Mouse (Mus musculus) adrenal gland, postnatal 14 days (tissue): ENCODE data around the gene Swt1. TPM values are rescaled to one million over a fixed set of nuclear protein-coding genes. Genes with fewer than 3 reads are reported as not detected.
"Not testable (repeated sequence)": the region's sequence is repeated elsewhere in the genome, so short reads cannot be mapped to it uniquely, and the experiment has no call there.

Source experiments
- DNase-seq: peaks from one replicate; pipeline ENCODE4 v3.0.0; 2021; ENCODE audit warnings: mixed read lengths
- long read RNA-seq, 2 experiments: library from polyadenylated mRNA; stranded (forward); transcript quantifications; one replicate each; pipeline ENCODE4 v2.0.0; 2021
- total RNA-seq: library from RNA; stranded (reverse); gene quantifications from 2 replicates; pipeline ENCODE4 v1.2.3, GENCODE M21; 2021

Gene Swt1
- total RNA-seq: 20.2 and 24.4 TPM in 2 replicates
- long read RNA-seq, experiment 1, transcript Swt1-201 (20 exons, 3,688 nt): major isoform, 16 of 22 reads
- long read RNA-seq, experiment 1, partial matches to known transcripts: 3 of 22 reads
- long read RNA-seq, experiment 1, other reads (novel, unspliced or antisense): 3 of 22 reads
- long read RNA-seq, experiment 2, transcript Swt1-201 (20 exons, 3,688 nt): major isoform, 9 of 19 reads
- long read RNA-seq, experiment 2, partial matches to known transcripts: 6 of 19 reads
- long read RNA-seq, experiment 2, other reads (novel, unspliced or antisense): 4 of 19 reads

DNA sequence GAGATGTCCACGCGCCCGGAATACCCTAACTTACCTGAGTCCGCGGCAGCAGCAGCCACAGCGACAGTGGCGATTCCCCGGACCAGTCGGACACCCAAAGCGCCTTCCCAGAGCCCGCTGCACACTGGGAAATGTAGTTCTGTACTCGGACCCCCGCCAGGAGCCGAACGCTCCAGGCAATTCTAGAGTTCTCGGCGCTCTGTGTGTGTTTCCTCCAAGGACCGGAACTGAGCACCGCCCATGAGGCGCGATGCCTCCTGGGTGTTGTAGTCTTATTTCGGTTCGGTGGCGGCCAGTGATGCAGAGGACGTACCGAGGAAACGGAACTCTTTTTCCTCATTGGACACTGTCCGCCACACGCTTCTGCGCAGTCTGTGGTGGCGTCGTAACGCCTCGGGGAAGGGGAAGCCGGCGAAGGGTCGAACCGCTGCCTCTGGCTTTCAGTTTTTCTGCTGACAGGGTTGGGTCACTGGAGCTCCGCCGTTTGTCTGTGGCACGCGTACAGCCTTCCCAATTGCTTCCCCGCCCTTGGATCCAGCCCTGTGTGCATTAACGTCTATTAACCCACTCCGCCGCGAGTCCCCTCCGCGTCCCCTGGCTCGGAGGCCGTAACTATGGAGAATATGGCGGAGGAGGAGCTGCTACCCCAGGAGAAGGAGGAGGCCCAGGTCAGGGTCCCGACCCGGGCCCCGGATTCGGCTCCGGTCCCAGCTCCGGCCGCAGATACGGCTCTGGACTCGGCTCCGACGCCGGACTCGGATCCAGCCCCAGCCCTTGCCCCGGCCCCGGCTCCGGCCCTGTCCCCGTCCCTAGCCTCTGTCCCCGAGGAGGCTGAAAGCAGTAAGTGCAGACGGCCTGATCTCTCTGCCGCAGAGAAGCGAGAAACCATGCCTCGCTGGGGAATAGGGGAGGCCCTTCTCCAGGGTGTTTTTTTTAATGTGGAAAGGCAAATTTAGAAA, at the start of gene Swt1, which contains the start of gene Trmt1l:
Gene Swt1, minus strand, starts transcription at position 193 of the 959 bp plus-strand sequence.
Gene Trmt1l, plus strand, starts transcription at position 280 of the 959 bp plus-strand sequence.
- peak; percentile 97 for DNase-seq

DNA sequence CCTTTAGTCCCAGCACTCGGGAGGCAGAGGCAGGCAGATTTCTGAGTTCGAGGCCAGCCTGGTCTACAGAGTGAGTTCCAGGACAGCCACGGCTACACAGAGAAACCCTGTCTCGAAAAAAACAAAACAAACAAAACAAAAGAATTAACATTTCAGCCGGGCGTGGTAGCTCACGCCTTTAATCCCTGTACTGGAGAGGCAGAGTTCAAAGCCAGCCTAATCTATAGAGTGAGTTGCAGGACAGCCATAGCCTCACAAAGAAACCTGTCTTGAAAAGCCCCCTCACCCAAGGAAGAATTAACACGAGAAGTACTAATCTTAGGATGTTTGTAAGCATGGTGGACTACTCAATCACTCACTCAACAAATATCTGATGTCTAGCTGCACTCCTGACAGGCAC, 44.1 kb upstream of the Swt1 start:
- not testable (repeated sequence) for DNase-seq

DNA sequence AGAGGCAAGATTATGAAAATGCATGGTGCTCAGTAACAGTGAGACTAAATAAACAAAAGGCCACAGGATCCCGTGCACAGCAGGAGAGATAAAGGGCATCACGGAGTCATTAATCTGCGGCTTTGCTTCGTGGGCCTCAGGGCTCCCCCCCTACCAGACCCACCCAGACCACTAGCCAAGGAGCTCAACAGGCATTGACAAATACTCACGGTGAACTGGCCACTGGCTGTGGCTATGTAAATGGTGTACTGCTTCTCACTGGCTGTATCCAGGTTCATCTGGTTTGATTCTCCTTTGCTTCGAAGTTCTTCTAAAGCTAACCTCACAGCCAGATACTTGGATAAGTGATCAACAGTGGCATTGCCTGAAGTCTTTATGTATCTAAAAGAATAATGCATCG, 43.2 kb upstream of the Swt1 start:
- DNase-seq: no peak

DNA sequence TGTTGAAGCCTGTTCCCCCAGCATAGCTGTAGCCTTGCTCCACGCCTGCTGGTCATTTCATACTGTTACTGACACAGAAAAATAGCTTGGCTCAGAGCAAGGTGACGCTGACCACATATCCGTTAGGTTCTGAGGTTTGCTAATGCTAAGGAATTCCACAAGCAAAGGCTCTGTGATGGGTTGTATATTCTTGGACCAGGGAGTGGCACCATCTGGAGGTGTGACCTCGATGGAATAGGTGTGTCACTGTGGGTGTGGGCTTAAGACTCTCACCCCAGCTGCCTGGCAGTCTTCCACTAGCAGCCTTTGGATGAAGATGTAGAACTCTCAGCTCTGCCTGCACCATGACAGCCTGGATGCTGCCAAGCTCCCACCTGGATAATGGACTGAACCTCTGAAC, 38.3 kb upstream of the Swt1 start:
- no peak for DNase-seq

DNA sequence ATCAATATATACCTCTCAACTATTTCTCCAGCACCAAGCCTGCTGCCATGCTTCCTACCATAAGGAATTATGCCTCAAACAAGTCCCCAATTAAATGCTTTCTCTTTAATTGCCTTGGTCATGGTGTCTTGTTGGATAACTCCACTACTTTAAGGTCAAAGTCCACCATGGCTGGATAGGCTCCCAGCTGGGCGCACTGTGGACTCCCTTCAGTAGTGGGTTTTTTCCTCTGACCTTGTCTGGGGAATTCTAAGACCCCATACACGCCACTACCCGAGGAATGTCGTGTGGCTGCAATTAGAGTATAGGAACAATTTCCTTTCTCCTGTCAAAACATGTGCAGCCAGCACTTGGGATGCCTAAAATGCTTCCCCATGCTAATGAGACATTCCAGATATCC, 36.7 kb upstream of the Swt1 start:
- DNase-seq: no peak

DNA sequence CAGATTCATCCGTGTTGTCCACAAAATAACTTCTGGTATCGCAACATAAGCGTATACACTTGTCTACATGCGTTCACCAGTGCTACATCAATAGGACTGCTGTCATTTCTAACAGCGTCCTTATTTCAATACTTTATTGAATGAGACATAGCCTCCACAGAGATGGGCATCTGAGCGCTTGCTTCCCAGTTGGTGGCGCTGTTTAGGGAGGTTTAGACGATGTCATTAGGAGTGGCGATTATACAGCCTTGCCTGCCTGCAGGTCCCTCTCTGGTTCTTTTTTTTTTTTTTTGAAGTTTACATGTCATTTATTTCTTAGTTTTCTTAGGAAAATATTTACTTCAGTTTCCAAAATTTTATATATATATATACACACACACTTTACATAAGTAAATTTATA, 33.0 kb upstream of the Swt1 start:
- DNase-seq: peak; percentile 37

DNA sequence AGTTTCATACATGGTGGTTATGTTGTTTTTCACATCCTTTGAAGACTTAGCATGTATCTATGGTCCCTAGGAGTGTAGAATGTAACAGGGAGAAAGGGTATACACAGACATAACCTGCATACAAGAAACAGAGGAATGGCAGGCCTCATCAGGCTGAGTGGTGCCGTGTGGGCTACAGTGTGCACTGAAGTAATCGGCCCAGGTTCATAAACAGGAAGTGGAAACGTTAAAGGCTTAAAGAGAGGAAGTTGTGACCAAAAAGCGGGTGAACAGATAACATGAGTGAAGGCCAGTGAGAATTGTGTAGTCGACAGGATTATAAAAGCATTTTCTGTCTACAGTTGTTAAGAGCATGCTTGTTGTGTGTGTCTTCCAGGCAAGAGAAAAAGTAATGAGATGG, 28.8 kb upstream of the Swt1 start:
- no peak for DNase-seq

DNA sequence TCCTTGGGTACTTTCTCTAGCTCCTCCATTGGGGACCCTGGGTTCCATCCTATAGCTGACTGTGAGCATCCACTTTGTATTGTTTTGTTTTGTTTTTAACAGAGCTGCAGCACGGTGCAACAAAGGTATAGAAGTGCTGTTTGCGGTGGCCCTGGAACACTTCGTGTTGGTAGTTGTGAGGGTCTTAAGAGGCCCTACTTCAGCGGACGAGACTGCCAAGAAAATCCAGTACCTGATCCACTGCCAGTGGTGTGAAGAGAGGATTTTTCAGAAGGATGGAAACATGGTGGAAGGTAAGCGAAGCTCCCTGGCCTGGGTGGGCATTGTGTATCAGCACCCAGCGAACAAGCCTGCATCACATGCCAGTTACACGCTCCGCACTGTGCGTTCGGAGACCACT, 23.7 kb upstream of the Swt1 start:
- no peak for DNase-seq

DNA sequence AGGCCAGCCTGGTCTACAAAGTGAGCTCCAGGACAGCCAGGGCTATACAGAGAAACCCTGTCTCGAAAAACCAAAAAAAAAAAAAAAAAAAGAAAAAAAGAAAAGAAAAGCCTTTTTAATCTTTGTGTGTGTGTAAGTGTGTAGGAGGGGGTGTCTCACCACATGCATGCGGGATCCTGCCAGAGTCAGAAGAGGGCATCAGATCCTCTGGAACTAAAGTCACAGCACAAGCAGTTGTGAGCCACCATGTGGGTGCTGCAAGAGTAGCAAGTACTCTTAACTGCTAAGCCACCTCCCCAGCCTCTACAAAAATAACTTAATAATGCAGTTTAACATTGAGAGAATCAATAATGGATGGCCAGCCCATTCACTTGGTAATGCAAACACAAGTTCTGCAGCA, 22.6 kb upstream of the Swt1 start:
- DNase-seq: no peak

DNA sequence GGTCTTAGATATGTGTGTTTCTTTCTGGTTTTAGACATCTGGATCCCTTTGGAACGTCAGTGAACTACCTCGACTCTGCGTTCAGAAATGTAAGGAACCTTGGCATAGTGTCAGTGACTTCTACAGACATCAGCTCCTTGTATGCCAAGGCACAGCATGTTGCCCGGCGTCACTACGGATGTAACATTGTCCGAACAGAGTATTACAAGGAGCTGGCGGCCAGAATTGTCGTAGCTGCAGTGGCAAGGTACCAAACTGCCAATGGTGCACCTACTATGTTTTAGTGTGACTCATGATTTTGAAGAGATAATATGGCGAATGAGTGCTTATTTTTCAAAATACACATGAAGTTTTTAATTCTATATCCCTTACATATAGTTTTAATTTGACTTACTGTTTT, 21.6 kb upstream of the Swt1 start:
- DNase-seq: no peak

DNA sequence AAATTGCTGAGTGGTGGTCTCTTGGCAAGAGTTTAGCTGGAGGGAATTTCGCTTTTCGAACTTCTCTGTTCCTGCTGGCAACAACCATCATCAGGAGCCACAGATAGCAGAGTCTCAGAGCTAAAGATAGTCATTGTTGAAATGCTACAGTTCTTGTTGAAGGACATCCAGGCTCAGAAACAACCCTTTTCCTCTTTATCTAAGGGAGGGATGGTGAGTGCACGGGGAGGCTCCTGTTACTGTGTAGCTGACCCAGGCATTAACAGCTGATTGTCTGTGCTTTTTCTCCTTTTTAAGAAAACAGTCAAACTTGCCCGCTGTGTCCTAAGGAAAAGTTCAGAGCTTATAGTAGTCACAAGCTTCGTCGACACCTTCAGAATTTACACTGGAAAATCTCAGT, 7.2 kb upstream of the Swt1 start:
- no peak for DNase-seq

DNA sequence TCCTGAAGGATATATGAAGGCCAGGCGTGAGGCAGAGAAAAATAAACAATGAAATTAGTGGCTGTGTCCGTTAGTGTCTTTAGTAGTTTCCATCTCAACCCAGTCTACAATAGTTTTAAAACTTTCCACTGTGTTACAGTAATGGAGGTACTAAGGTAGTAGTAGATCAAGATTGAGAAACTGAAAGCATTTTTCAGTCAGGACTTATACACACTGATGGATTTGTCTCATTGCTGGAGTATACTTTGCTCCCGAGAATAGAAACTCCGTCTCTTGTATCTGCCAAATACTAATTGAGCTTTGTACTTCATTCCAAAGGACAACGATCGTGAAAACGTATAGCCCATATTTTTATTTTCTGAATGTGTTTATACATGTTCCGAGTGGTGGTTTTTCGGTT, 1.1 kb upstream of the Swt1 start:
- no peak for DNase-seq

DNA sequence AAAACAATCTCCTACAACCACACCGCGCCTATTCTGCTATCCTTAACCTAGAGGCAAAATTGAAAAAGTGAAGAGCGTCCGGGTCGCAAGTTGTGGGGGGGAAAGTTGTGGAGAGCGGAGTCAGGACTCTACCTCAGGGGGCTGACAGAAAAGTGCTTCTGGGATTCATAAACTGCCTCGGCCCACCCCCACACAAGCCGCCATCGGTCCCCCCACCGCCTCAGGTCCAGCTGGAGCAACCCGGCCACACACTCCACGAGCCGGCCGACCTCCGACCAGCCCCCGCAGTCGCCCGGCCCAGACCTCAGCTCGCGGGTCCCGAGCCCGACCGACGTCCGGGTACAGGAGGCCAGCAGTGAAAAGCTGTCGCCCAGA, 380 bp downstream of the Swt1 start:
- no peak for DNase-seq

DNA sequence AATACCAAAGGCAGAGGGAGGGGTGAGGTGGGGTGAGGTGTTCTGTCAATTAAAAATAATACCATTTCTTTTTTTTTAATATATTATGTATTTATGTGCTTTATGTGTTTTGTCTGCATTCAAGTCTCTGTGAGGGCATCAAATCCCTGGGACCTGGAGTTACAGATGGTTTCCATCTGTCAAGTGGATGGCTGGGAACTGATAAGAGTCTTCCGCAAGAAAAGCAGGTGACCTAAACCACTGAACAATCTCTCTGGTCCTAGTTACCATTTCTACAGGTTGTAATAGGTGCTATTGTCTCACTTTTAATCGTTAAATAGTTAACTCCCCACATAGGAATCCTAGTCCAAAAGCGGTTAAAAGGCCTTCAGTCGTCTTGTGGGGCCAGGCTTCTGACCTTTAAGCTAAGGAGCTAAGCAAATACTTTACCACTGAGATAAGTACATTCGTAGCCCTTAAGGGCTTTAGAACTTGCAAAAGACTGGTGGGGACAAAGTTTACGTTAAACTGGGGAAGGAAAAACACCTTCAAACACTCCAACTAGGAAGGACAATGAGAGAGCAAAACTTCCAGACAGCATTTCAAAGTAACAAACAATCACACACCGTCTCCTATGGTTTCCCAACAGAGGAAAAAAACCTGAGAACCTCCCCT, 1.2 kb downstream of the Swt1 start:
- DNase-seq: no peak

DNA sequence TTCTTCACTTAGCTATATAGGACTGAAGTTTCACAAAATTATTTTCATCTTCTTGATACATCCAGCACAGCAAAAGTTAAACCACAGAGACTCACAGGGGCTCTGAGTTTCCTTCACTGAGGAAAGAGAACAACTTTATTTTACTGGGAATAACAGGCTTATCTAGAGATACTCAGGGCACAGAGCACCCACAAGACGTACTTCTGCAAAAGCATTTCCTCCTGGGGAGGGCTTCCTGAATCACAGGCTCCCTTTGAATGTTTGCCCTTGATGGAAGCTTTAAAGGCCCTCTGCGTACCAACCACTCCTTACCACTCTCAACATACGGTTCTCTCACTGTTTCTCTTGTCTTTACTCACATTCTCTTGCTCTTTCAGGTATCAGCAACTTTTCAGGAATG, 6.1 kb downstream of the Swt1 start:
- no peak for DNase-seq

DNA sequence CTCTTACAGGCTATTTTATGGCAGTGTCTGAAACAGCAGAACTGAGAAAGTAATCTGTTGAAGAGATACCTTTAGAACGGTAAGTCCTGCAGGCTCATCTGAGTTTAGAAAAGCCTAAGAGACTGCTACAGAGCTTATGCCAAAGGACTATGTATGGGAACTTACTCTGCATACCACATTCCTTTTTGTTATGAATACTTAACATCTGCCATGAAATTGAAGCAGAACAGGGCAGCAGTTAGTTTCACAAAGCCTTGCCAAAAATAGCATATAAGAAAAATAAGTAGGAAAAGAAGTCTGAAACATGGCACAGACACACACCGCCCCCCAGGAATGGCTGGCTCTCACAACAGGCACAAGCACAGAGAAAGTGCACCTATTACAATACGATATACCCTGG, 18.4 kb downstream of the Swt1 start:
- no peak for DNase-seq

DNA sequence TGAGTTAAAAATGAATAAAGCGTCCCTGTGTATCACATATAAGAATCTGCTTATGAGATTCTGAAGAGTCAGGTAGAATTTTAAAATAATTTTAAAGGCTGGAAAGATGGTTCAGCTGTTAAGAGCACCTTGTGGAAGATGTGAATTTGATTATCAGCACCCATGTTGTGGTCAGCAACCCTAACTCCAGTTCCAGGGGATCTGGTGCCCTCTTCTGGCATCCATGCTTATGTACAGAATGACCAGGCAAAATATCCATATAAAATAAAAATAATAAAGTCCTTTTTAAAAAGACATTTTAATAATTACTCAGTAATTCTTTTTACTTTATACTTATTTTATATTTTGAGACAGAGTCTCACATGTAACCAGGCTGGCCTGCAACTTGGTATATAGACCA, 38.2 kb downstream of the Swt1 start:
- DNase-seq: peak; percentile 62

DNA sequence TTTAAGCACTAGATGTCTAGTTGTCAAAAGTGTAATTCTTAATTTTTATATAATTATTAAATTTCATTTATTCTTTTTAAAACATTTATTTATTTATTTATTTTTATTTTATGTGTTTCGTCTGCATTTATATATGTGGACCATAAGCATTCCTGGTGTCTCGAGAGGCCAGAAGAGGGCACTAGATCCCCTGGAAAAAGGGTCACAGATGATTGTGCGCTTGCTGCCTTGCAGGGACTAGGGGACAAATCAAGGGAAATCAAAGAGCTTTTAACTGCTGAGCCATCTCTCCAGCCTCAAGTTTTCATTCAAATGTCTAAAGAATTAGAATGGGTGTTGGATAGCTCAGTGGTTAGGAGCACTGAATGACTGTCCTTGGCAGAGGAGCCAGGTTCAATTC, 50.9 kb downstream of the Swt1 start:
- no peak for DNase-seq

DNA sequence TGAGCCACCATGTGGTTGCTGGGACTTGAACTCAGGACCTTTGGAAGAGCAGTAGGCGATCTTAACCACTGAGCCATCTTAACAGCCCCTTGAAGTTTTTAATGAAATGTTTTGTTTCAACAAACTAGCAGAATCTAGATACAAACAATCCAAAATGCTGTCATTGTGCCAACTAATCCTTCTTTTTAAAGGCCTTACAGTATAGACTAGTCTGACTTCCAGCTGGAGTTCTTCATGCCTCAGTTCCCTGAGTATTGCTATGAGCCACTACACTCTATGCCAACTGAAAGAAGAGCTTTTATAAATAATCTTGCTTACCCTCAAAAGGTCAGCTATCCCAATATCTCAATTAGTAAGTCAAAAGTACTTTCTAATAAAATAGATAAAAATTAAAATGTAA, 55.4 kb downstream of the Swt1 start:
- DNase-seq: no peak

DNA sequence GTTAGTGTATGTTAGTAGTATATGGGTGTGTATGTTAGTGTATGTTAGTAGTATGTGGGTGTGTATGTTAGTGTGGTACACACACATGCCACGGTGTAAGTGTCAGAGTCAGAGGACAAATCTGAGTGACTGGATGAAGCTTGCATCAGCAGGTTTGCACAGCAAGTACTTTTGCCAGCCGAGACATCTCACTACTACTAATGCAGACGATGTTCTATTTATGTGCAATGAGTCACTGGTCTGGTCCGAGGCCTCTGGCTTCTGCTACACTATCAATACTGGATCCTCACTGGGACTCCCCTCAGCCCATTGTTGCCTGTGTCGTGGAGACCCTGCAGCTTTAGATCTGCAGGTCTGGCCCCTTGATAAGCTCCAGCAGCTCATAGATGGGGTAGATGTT, 56.7 kb downstream of the Swt1 start:
- DNase-seq: no peak

DNA sequence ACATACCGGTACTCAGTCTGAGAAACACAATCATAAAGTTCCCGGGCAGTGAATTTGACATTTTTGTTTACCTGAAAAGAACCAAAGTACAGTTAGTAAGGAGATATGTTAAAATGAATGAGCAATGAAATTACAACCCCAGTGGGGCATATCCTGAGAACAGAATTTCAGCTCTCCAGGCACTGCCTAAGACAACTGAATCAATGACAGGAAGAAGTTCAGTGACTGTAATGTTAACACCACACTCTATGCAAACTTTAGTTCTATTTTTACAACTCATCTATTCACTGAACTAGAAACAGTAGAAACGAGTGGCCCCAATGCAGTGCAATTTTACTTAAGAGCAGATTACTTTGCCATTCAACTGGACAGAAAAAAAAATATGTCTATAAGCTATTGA, 57.7 kb downstream of the Swt1 start:
- DNase-seq: no peak

DNA sequence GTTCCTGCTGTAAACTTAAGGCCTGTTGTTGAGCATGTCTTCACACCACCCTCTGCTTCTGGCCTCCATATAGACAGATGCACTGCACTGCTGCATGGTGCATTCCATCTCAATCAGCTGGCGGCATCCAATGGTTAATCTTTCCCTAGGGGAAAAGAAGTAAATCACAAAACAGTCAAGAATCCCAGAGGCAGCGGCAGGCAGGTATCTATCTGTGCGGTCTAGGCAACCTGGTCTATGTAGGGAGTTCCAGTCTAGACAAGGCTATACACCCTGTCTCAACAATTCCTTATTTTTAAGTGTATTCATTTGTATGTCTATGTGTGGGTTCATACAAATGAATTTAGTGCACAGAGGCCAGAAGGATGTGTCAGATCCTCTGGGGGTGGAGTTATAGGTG, 59.8 kb downstream of the Swt1 start:
- no peak for DNase-seq

DNA sequence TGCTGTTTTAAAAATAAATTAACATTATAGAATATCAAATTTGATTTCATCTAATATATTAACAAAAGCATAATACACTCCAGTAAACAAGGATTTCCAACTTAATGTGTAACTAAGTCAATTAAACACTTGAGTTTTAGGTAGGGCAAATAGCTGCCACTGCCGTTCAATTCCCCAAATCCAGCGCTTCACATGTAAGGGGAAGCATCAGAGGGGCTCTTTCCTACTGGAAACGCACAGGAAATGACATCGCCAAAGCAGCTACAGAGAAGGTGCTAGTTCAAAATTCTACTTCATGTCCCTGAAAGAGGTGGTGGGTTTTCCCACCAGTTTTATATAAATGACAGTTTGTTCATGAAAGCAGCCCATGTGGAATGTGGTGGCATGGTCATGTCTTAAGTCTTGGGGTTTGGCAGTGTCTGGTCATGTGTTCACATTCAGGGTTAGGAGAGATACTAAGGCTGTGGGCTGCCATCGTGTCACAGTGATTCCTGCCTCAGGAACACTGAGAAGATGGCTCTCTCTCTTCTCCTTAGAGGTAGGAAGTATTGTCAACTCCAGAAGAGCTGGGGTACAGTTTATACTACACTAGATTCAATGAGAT, 60.4 kb downstream of the Swt1 start:
- DNase-seq: no peak
